Mouse (Mus musculus) adrenal gland, postnatal 25 days (tissue): Measurements from ENCODE around the gene Gstt4. TPM values are rescaled to one million over a fixed set of nuclear protein-coding genes. Genes with fewer than 3 reads are reported as not detected.
"Not testable (repeated sequence)": the region's sequence is repeated elsewhere in the genome, so short reads cannot be mapped to it uniquely, and the experiment has no call there.

Source experiments
- DNase-seq: peaks from one replicate; pipeline ENCODE4 v3.0.0; 2021; ENCODE audit warnings: mixed read lengths
- long read RNA-seq: library from polyadenylated mRNA; stranded (forward); transcript quantifications from one replicate; pipeline ENCODE4 v2.0.0, GENCODE M21; 2021
- total RNA-seq: library from RNA; stranded (reverse); gene quantifications from 2 replicates; pipeline ENCODE4 v1.2.3, GENCODE M21; 2021

Gstt4 gene
- total RNA-seq = not detected in 2 replicates
- long read RNA-seq = 0 reads

- DNase-seq = no peak
Observed at GRCm38 (mm10) chr10:75822443-75822842, at the start of gene Gstt4. Gene Gstt4 (minus strand): TSS chr10:75822543.

GRCm38 (mm10) chr10:75861587-75861986 is 39.2 kb upstream of the Gstt4 start:
- no peak for DNase-seq

GRCm38 (mm10) chr10:75860746-75861145 is 38.4 kb upstream of the Gstt4 start:
- no peak for DNase-seq

- DNase-seq = peak; percentile 85
Observed at GRCm38 (mm10) chr10:75859786-75860470, 37.6 kb upstream of the Gstt4 start, which contains the start of gene Mif. Gene Mif (minus strand): TSS chr10:75860240.

GRCm38 (mm10) chr10:75859107-75859746 is 36.9 kb upstream of the Gstt4 start:
- no peak for DNase-seq

- DNase-seq = no peak
Observed at GRCm38 (mm10) chr10:75857598-75857997, 35.3 kb upstream of the Gstt4 start.

GRCm38 (mm10) chr10:75856976-75857375 is 34.6 kb upstream of the Gstt4 start:
- no peak for DNase-seq

GRCm38 (mm10) chr10:75856155-75856907 is 34.0 kb upstream of the Gstt4 start:
- DNase-seq = no peak

- no peak for DNase-seq
Observed at GRCm38 (mm10) chr10:75855416-75855981, 33.2 kb upstream of the Gstt4 start.

- DNase-seq = no peak
Observed at GRCm38 (mm10) chr10:75854791-75855190, 32.4 kb upstream of the Gstt4 start.

GRCm38 (mm10) chr10:75854096-75854495 is 31.8 kb upstream of the Gstt4 start:
- no peak for DNase-seq

GRCm38 (mm10) chr10:75853452-75853851 is 31.1 kb upstream of the Gstt4 start:
- DNase-seq = peak; percentile 77

GRCm38 (mm10) chr10:75852539-75853125 is 30.3 kb upstream of the Gstt4 start:
- no peak for DNase-seq

- no peak for DNase-seq
Observed at GRCm38 (mm10) chr10:75851681-75852080, 29.3 kb upstream of the Gstt4 start.

- DNase-seq = no peak
Observed at GRCm38 (mm10) chr10:75851076-75851475, 28.7 kb upstream of the Gstt4 start.

GRCm38 (mm10) chr10:75848382-75848781 is 26.0 kb upstream of the Gstt4 start:
- DNase-seq = no peak

GRCm38 (mm10) chr10:75845306-75845930 is 23.1 kb upstream of the Gstt4 start:
- DNase-seq = no peak

- no peak for DNase-seq
Observed at GRCm38 (mm10) chr10:75844800-75845199, 22.5 kb upstream of the Gstt4 start.

- DNase-seq = not testable (repeated sequence)
Observed at GRCm38 (mm10) chr10:75843898-75844297, 21.6 kb upstream of the Gstt4 start.

GRCm38 (mm10) chr10:75839092-75839491 is 16.7 kb upstream of the Gstt4 start:
- no peak for DNase-seq

GRCm38 (mm10) chr10:75837248-75837759 is 15.0 kb upstream of the Gstt4 start, which contains the start of gene Gstt2:
Gene Gstt2 (minus strand): TSS chr10:75837424.
- peak; percentile 92 for DNase-seq
